Mouse (Mus musculus) MEL (cell line): ENCODE data around the gene Rtn4rl1.

Source experiments
- CTCF ChIP-seq, 3 experiments: IDR thresholded peaks in 2 of 3; conservative IDR thresholded peaks in 1 of 3; 2 replicates each; pipeline ENCODE4 v1.5.1; 2011 to 2012; ENCODE audit warnings: low read length in 3 of 3, low read depth in 2 of 3, mild to moderate bottlenecking in 2 of 3, improper control_type of control experiment in 1 of 3, inconsistent platforms in 1 of 3, mixed read lengths in 1 of 3, moderate library complexity in 1 of 3; ENCODE audit not compliant: control insufficient read depth in 1 of 3, insufficient read depth in 1 of 3, poor library complexity in 1 of 3, severe bottlenecking in 1 of 3
- SMC3 ChIP-seq: IDR thresholded peaks from 2 replicates; pipeline ENCODE4 v1.6.1; 2011; ENCODE audit warnings: low read depth, low read length, improper control_type of control experiment
- USF2 ChIP-seq, 2 experiments: IDR thresholded peaks; 2 replicates each; pipeline ENCODE4 v1.6.1; 2011 to 2012; ENCODE audit warnings: improper control_type of control experiment in 2 of 2, low read length in 2 of 2, borderline replicate concordance in 1 of 2, inconsistent platforms in 1 of 2, low read depth in 1 of 2, mild to moderate bottlenecking in 1 of 2; ENCODE audit not compliant: insufficient read depth in 1 of 2

GRCm38 (mm10) chr11:75157901-75158300, 35.7 kb upstream of the Rtn4rl1 start:
- no peak for TF ChIP-seq CTCF (IDR thresholded peaks at IDR 0.05 in 2 of 3, conservative IDR thresholded peaks at IDR 0.05 in 1 of 3; ENCODE audit: control insufficient read depth in 1 of 3, insufficient read depth in 1 of 3, low read depth in 2 of 3, low read length in 3 of 3, poor library complexity in 1 of 3, severe bottlenecking in 1 of 3)
- no peak for TF ChIP-seq SMC3
- TF ChIP-seq USF2 (IDR thresholded peaks at IDR 0.05; ENCODE audit: borderline replicate concordance in 1 of 2, insufficient read depth in 1 of 2, low read depth in 1 of 2, low read length in 2 of 2) = no peak
